Mouse (Mus musculus) hindbrain, embryonic 10.5 days (tissue): ENCODE results near the gene Slc16a14. TPM values are rescaled to one million over a fixed set of nuclear protein-coding genes. Genes with fewer than 3 reads are reported as not detected.

ENCODE experiments used
- polyA plus RNA-seq: library from polyadenylated mRNA; unstranded; fragments of >200 nt; fragmentation: Nextera tagmentation; extraction: Ambion mirVana; gene quantifications from 2 replicates; pipeline ENCODE4 v1.2.1, GENCODE M21; 2016

Slc16a14 gene
- polyA plus RNA-seq, 1 experiment from 2014 or later: 3.7 TPM

Other genes with a start within 250 kb of the Slc16a14 start
- 8.2 and 37.3 TPM in 2 replicates for gene Dner, start 238.9 kb downstream of the Slc16a14 start, polyA plus RNA-seq
- gene Fbxo36, start 95.3 kb downstream of the Slc16a14 start, polyA plus RNA-seq: 10.8 and 14.5 TPM in 2 replicates
- 68.1 and 80.0 TPM in 2 replicates for gene Trip12, start 94.6 kb downstream of the Slc16a14 start, polyA plus RNA-seq
- gene Gm10553, start 165.0 kb upstream of the Slc16a14 start, polyA plus RNA-seq: not detected in 2 replicates
- not detected in 2 replicates for gene A530032D15Rik, start 174.7 kb upstream of the Slc16a14 start, polyA plus RNA-seq